Mouse (Mus musculus) myocyte (in vitro differentiated cells): ENCODE measurements around the gene C1qtnf5.

Source experiments
- CEBPB ChIP-seq: IDR thresholded peaks from 2 replicates; pipeline ENCODE4 v1.6.1; 2011; ENCODE audit warnings: mild to moderate bottlenecking, moderate library complexity; ENCODE audit not compliant: poor library complexity, insufficient read depth, severe bottlenecking
- E2F4 ChIP-seq: IDR thresholded peaks from one replicate; pipeline ENCODE4 v1.6.1; 2011; ENCODE audit warnings: mild to moderate bottlenecking, control low read depth, moderate library complexity; ENCODE audit not compliant: insufficient read depth
- MAX ChIP-seq: IDR thresholded peaks from one replicate; pipeline ENCODE4 v1.6.1; 2011; ENCODE audit warnings: low read depth, mild to moderate bottlenecking, control low read depth
- MYOD1 ChIP-seq, 3 experiments: IDR thresholded peaks; one replicate each; pipeline ENCODE4 v1.6.1; 2011; ENCODE audit warnings: control low read depth in 2 of 3, low read depth in 2 of 3, mild to moderate bottlenecking in 2 of 3, moderate library complexity in 1 of 3; ENCODE audit not compliant: insufficient read length in 2 of 3, control insufficient read depth in 1 of 3
- MYOG ChIP-seq, 3 experiments: IDR thresholded peaks; one replicate each; pipeline ENCODE4 v1.6.1; 2011; ENCODE audit warnings: control low read depth in 2 of 3, low read depth in 2 of 3, mild to moderate bottlenecking in 2 of 3; ENCODE audit not compliant: insufficient read length in 2 of 3, control insufficient read depth in 1 of 3, insufficient read depth in 1 of 3
- POLR2A ChIP-seq: IDR thresholded peaks from one replicate; pipeline ENCODE4 v1.6.1; 2011; ENCODE audit warnings: low read depth, mild to moderate bottlenecking, control low read depth, moderate library complexity; ENCODE audit not compliant: insufficient read length
- POLR2AphosphoS2 ChIP-seq: IDR thresholded peaks from one replicate; pipeline ENCODE4 v1.6.1; 2011; ENCODE audit warnings: low read depth, control low read depth; ENCODE audit not compliant: insufficient read length
- SRF ChIP-seq: IDR thresholded peaks from one replicate; pipeline ENCODE4 v1.6.1; 2011; ENCODE audit warnings: low read depth; ENCODE audit not compliant: control insufficient read depth, insufficient read length
- TCF12 ChIP-seq: IDR thresholded peaks from one replicate; pipeline ENCODE4 v1.6.1; 2011; ENCODE audit warnings: mild to moderate bottlenecking, control low read depth; ENCODE audit not compliant: poor library complexity, insufficient read depth, severe bottlenecking
- TCF3 ChIP-seq: IDR thresholded peaks from one replicate; pipeline ENCODE4 v1.6.1; 2011; ENCODE audit warnings: low read depth, control low read depth; ENCODE audit not compliant: insufficient read length
- USF1 ChIP-seq: IDR thresholded peaks from one replicate; pipeline ENCODE4 v1.6.1; 2011; ENCODE audit warnings: low read depth, mild to moderate bottlenecking, control low read depth, moderate library complexity

GRCm38 (mm10) chr9:44076764-44077120 lies 30.3 kb upstream of the C1qtnf5 start:
- no peak for TF ChIP-seq E2F4
- TF ChIP-seq TCF3 = no peak
- TF ChIP-seq USF1 = no peak
- TF ChIP-seq MYOG (IDR thresholded peaks at IDR 0.05; ENCODE audit: control insufficient read depth in 1 of 3, insufficient read depth in 1 of 3, insufficient read length in 2 of 3, low read depth in 2 of 3) = no peak
- no peak for TF ChIP-seq POLR2AphosphoS2
- no peak for TF ChIP-seq POLR2A
- no peak for TF ChIP-seq MYOD1 (IDR thresholded peaks at IDR 0.05; ENCODE audit: control insufficient read depth in 1 of 3, insufficient read length in 2 of 3, low read depth in 2 of 3)
- TF ChIP-seq TCF12 = no peak
- TF ChIP-seq MAX = no peak
- no peak for TF ChIP-seq CEBPB
- no peak for TF ChIP-seq SRF
